Mouse (Mus musculus) left cerebral cortex, postnatal 25 days (tissue): Measurements from ENCODE around the gene BC080695. TPM values are rescaled to one million over a fixed set of nuclear protein-coding genes. Genes with fewer than 3 reads are reported as not detected.
"Not testable (repeated sequence)": the region's sequence is repeated elsewhere in the genome, so short reads cannot be mapped to it uniquely, and the experiment has no call there.

ENCODE experiments used
- DNase-seq, 2 experiments: peaks; one replicate each; pipeline ENCODE4 v3.0.0; 2022; ENCODE audit warnings: low spot score in 2 of 2, mixed read lengths in 1 of 2
- intact Hi-C: fragments of 180-260 bp; cut with DNase I; formaldehyde crosslinking; loops from one replicate; pipeline ENCODE4 v1.15.1; 2025
- total RNA-seq, 2 experiments: library from RNA; stranded (reverse); gene quantifications; 2 replicates each; pipeline ENCODE4 v1.2.3; 2021

Gene BC080695
- not detected for total RNA-seq

DNA sequence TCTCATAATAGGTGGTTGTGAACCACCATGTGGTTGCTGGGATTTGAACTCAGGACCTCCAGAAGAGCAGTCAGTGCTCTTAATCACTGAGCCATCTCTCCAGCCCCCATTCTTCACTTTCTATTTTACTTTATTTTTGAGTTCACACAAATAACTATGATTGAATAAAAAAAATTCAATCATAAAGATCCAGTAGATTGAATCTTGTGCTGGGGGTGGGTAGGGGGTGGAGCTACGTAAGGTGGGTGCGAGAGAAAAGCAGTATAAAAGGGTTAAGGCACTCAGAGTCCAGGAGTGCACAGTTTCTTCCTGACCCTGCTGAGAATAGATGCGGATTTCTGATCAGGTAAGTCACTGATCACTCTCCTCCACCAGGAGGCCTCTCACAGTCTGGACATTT, at the start of gene BC080695, which contains the start of gene Gm13057:
BC080695 (plus strand) TSS at position 301 of the 400 bp plus-strand sequence.
Gm13057 (plus strand) TSS at position 310 of the 400 bp plus-strand sequence.
- DNase-seq, intact Hi-C loops: not testable (repeated sequence)

DNA sequence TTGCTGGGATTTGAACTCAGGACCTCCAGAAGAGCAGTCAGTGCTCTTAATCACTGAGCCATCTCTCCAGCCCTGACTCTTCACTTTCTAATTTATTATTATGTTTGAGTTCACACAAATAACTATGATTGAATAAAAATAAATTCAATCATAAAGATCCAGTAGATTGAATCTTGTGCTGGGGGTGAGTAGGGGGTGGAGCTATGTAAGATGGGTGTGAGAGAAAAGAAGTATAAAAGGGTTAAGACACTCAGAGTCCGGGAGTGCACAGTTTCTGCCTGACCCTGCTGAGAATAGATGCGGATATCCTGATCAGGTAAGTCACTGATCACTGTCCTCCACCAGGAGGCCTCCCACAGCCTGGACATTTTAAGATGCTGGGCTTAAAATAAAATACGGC, 40.5 kb upstream of the BC080695 start, which contains the start of gene Gm13043:
Gm13043 (plus strand) TSS at position 301 of the 400 bp plus-strand sequence.
- intact Hi-C loops, result no loop called here
- DNase-seq, result no peak

DNA sequence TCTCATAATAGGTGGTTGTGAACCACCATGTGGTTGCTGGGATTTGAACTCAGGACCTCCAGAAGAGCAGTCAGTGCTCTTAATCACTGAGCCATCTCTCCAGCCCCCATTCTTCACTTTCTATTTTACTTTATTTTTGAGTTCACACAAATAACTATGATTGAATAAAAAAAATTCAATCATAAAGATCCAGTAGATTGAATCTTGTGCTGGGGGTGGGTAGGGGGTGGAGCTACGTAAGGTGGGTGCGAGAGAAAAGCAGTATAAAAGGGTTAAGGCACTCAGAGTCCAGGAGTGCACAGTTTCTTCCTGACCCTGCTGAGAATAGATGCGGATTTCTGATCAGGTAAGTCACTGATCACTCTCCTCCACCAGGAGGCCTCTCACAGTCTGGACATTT, 15.8 kb upstream of the BC080695 start, which contains the start of gene Gm13040:
Gm13040 (plus strand) TSS at position 301 of the 400 bp plus-strand sequence.
- DNase-seq, intact Hi-C loops: not testable (repeated sequence)

DNA sequence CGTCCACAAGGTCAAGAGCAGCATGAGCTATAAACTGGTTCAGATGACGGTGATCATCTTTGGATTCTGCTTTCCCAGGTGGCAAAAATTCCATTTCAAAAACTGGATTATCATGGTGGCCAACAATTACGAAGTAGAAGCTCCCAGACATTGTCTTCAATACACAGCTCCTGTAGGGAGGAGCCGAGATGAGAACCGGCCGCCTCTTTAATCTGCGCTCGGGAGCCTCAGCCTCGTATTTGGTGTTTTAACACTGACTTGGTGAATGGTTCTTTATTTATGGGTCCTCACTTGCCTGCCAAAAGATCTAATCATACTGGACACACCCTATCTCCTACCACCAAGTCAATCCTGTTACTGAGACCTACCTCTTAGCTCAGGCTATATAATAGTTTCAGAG, 60.4 kb downstream of the BC080695 start:
- intact Hi-C loops, DNase-seq: not testable (repeated sequence)

DNA sequence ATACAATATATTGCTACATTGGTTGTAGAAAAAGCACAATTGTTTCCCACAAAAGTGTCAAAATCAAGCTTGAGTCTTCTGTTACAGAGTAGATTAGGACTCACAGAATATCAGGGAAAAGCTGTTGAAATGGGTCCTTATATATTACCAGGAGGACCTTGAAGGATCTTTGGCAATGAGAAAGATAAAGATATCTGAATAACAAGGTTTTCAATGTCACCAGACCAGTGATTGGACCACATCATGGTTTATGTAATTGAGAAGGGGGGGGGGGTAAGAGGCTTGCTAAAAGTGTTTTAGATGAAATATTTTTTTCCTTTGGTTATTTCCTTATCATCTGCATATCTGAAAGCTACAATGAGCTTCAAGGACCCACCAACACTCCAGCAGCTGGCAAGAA, 63.2 kb downstream of the BC080695 start, which contains the start of gene Gm13083:
Gm13083 (plus strand) TSS at position 301 of the 400 bp plus-strand sequence.
- intact Hi-C loops, DNase-seq: not testable (repeated sequence)

DNA sequence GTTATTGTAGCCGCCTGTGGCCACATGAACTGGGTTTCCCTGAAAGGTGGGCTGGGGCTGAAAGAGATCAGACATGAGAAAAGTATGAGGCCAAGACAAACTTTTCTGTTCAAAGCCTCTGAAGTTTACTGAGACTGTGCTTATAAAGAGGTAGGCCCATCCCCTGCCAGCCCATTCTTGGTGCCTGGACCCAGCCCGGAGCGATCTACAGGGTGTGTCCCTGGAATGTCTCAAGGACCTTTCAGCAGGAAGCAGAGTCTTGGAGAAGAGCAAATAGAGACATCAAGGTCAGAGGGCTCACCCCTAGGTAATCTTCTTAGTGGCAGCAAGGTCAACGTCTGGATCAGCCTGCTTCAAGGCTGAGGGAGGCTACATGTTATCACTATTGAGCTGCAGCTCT, 66.6 kb downstream of the BC080695 start:
- DNase-seq, intact Hi-C loops: not testable (repeated sequence)

Other genes starting within 250 kb of the BC080695 start
- 1 to 10 TPM; 1.9 to 2.3 TPM for gene Lrrc38, start 201.9 kb upstream of the BC080695 start, total RNA-seq
- not detected for gene Pramel1, start 157.3 kb upstream of the BC080695 start, total RNA-seq
- gene Pramef8, start 139.3 kb upstream of the BC080695 start, total RNA-seq, result 10 to 100 TPM; 11.7 to 12.6 TPM
- not detected for gene Oog4, start 101.4 kb upstream of the BC080695 start, total RNA-seq
- gene Gm13043, start 40.4 kb upstream of the BC080695 start, total RNA-seq, result not detected
- gene Gm13040, start 15.7 kb upstream of the BC080695 start, total RNA-seq, result not detected
- gene Gm13057, start within 50 bp of the BC080695 start, total RNA-seq, result not detected
- gene Gm13083, start 63.3 kb downstream of the BC080695 start, total RNA-seq, result not detected
- not detected for gene Gm13088, start 105.5 kb downstream of the BC080695 start, total RNA-seq
- gene Gm13089, start 151.0 kb downstream of the BC080695 start, total RNA-seq, result not detected
- not detected for gene Gm13078, start 167.8 kb downstream of the BC080695 start, total RNA-seq
- not detected for gene Gm13023, start 237.7 kb downstream of the BC080695 start, total RNA-seq